Mouse (Mus musculus) gastrocnemius, adult 8-10 months (tissue): ENCODE measurements around the gene Trim25. TPM values are rescaled to one million over a fixed set of nuclear protein-coding genes. Genes with fewer than 3 reads are reported as not detected.

Source experiments
- DNase-seq, 2 experiments: peaks; one replicate each; pipeline ENCODE4 v3.0.0; 2022; ENCODE audit warnings: low spot score in 2 of 2
- total RNA-seq, 4 experiments: library from RNA; stranded (reverse); gene quantifications; 2 replicates each; pipeline ENCODE4 v1.2.4; 2022

The Trim25 gene
- total RNA-seq, 4 experiments from 2014 or later: 4.1 to 8.3 (median 6.0) TPM

- no peak for DNase-seq
These were observed 62.2 kb downstream of the Trim25 start for GRCm38 (mm10) chr11:89061362-89061761.

- no peak for DNase-seq
These were observed 65.1 kb downstream of the Trim25 start for GRCm38 (mm10) chr11:89064312-89064711.

GRCm38 (mm10) chr11:89065297-89065696 lies 66.1 kb downstream of the Trim25 start:
- no peak for DNase-seq

- no peak for DNase-seq
These were observed 67.0 kb downstream of the Trim25 start for GRCm38 (mm10) chr11:89066126-89066525.

GRCm38 (mm10) chr11:89066750-89067149 lies 67.6 kb downstream of the Trim25 start, which contains the start of gene Dgke:
Dgke (minus strand) TSS chr11:89066850.
- no peak for DNase-seq

- DNase-seq: no peak
These were observed 68.2 kb downstream of the Trim25 start for GRCm38 (mm10) chr11:89067301-89067822.

- no peak for DNase-seq
These were observed 68.8 kb downstream of the Trim25 start for GRCm38 (mm10) chr11:89067871-89068490.

- no peak for DNase-seq
These were observed 69.5 kb downstream of the Trim25 start for GRCm38 (mm10) chr11:89068649-89069048.

GRCm38 (mm10) chr11:89069303-89069702 lies 70.1 kb downstream of the Trim25 start:
- DNase-seq: peak; percentile 14 to 23

Other genes with a start within 250 kb of the Trim25 start
- gene Akap1, start 134.8 kb upstream of the Trim25 start, total RNA-seq: 10 to 100 TPM; 61.8 to 71.6 (median 65.3) TPM
- 1 to 10 TPM; 4.5 to 9.4 (median 6.0) TPM for gene Scpep1, start 43.9 kb upstream of the Trim25 start, total RNA-seq
- gene Elobl, start 32.4 kb upstream of the Trim25 start, total RNA-seq: not detected
- gene Coil, start 29.1 kb upstream of the Trim25 start, total RNA-seq: 1 to 10 TPM; 4.1 to 5.7 (median 4.4) TPM
- gene Dgke, start 67.5 kb downstream of the Trim25 start, total RNA-seq: 1 to 10 TPM; 2.1 to 3.6 (median 2.9) TPM
- gene Gm525, start 74.5 kb downstream of the Trim25 start, total RNA-seq: not detected